Mouse (Mus musculus): ENCODE results near the gene 2310007B03Rik.
"Not testable (repeated sequence)": the region's sequence is repeated elsewhere in the genome, so short reads cannot be mapped to it uniquely, and the experiment has no call there.

DNA sequence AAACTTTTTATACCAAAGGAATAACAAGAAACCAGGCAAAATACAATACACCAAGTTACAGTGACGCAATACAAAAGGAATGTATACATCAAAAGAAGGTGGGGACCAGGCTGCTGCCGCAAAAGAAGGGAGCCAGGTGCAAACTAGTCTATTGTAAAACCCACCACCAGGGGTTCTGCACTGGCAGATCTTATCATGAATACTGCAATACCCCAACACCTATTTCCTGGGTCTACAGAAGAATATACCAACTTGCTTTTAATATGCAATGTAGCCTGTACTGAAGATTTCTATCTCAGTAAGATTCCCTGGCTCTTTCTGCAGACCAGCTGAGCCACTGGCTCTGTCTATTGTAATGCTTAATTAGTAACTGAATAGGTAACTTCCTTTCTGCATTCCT, 36.7 kb upstream of the 2310007B03Rik start:
- TF ChIP-seq CTCF, EP300 (IDR thresholded peaks at IDR 0.05): not testable (repeated sequence)
